Mouse (Mus musculus): ENCODE measurements at regions not wholly inside any gene's neighbourhood (a gene's known extent, or its start where the extent isn't known, plus 50 kb on each side); places are given as distances from the start of the nearest gene placed in this dataset.

DNA sequence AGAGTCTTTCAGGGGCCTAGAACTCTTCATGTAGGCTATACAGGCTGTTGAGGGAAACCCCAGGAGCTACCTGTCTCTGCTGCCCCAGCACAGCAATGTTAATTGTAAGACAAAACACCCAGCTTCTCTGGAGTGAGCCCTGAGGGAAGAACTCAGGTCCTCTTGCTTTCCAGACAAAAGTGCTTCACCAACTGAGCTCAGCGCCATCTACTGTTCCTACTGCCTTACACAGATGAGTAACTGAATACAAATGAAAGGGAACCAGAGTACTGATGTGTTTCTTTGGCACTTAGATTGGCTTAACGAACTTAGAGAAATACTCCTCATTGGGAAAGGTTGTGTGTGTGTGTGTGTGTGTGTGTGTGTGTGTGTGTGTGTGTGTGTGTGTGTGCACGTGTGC lies 603.1 kb upstream of the Hs6st1 start:
- TF ChIP-seq CTCF (conservative IDR thresholded peaks at IDR 0.05; ENCODE audit: low read length) = peak; percentile 12; the same call in 1 of the 2 replicates
- TF ChIP-seq NANOG (IDR thresholded peaks at IDR 0.05; ENCODE audit: borderline replicate concordance, low read length) = no peak
- no peak for TF ChIP-seq POU5F1 (IDR thresholded peaks at IDR 0.05; ENCODE audit: borderline replicate concordance, low read length)

All from E14TG2a.4 (cell line).